In the genomic region with DNA sequence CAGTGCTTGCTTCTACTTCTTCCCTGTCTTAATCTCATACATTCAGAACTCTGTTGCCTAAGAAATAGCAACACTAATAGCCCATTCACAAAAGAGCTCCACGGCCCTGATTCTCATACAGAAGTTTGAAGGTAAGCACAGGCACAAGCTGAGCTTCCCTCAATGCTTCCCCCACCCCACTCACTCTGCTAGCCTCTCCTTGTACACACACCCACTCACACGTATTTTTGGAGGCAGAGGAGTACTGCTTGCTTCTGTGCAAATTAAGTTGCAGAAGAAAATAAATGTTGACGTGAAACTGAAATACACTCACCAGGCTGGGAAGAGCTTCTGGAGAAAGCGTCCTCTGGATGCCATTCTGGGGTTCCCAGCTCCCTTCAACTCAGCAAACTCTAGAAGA, we compare ENCODE assay signal across 21 mouse cellular contexts.
A peak's percentile ranks its signal among the peaks of the same experiment; 100 is the strongest.
DNase-seq lines count a peak whose midpoint lies in the region; ATAC-seq and TF ChIP-seq lines count a peak whose summit lies in the region.
"Had no signal": no experiment of that assay in that cellular context is flagged by ENCODE, and none has a peak within 500 bp of the region (broad histone marks: within the 10 kb centered on the region; RNA-seq: fewer than 3 reads in every experiment).

No protein-coding gene starts in this region.

- DNase-seq in left cerebral cortex, adult 11 months (ENCODE audit: low spot score), result peak; percentile 70
- no peak for DNase-seq in left cerebral cortex, postnatal 4 days
- peak; percentile 79 to 81 for DNase-seq in frontal cortex, adult 2 months (ENCODE audit: extremely low spot score in 1 of 2, low spot score in 1 of 2)
- DNase-seq in left cerebral cortex, adult 2 months (ENCODE audit: extremely low spot score in 1 of 2, low spot score in 2 of 2), result peak; percentile 43 to 46
- peak; percentile 49 to 68 for DNase-seq in right cerebral cortex, postnatal 10 days (ENCODE audit: low spot score in 2 of 2)
- DNase-seq in forebrain, postnatal 0 days, result no peak
- no peak for DNase-seq in ovary, adult 18-20 months (ENCODE audit: low spot score)
- DNase-seq in kidney, postnatal 4 days, result no peak
- DNase-seq: adrenal gland, postnatal 14 days; cerebellum, adult 8-10 months; gastrocnemius, postnatal 25 days; kidney, adult 2 months; kidney, postnatal 25 days; liver, embryonic 13.5 days; thymus, adult 2 months had no signal

- H3K36me3 ChIP-seq in forebrain, postnatal 0 days (ENCODE audit: insufficient read depth), result no peaks in the 10 kb centered on the region
- H3K36me3 ChIP-seq: embryonic facial prominence, embryonic 13.5 days; heart, embryonic 12.5 days; limb, embryonic 12.5 days; liver, embryonic 13.5 days; neural tube, embryonic 12.5 days had no signal

- peak overlapping the region; percentile 62; the same call in 1 of the 2 replicates for H3K27ac ChIP-seq in left cerebral cortex, adult 2 months
- H3K27ac ChIP-seq in forebrain, postnatal 0 days (ENCODE audit: low read depth, low read length), result no peak overlapping the region
- H3K27ac ChIP-seq: embryonic facial prominence, embryonic 13.5 days; limb, embryonic 12.5 days; liver, embryonic 13.5 days; neural tube, embryonic 12.5 days had no signal

- H3K9ac ChIP-seq in forebrain, postnatal 0 days, result no peak overlapping the region
- H3K9ac ChIP-seq: embryonic facial prominence, embryonic 13.5 days; heart, embryonic 12.5 days; limb, embryonic 12.5 days; liver, embryonic 13.5 days; neural tube, embryonic 12.5 days had no signal

- H3K27me3 ChIP-seq in forebrain, postnatal 0 days (ENCODE audit: insufficient read depth, low read length), result no peaks in the 10 kb centered on the region
- H3K27me3 ChIP-seq: embryonic facial prominence, embryonic 13.5 days; heart, embryonic 12.5 days; limb, embryonic 12.5 days; liver, embryonic 13.5 days; neural tube, embryonic 12.5 days had no signal

- no peaks in the 10 kb centered on the region for H3K9me3 ChIP-seq in forebrain, postnatal 0 days (ENCODE audit: low read length)
- H3K9me3 ChIP-seq: embryonic facial prominence, embryonic 13.5 days; heart, embryonic 12.5 days; limb, embryonic 12.5 days; liver, embryonic 13.5 days; neural tube, embryonic 12.5 days had no signal

- ATAC-seq in forebrain, postnatal 0 days, result no peak
- ATAC-seq: activated CD4-positive, CD25-positive, alpha-beta regulatory T cell, adult 4 months; forebrain, embryonic 16.5 days had no signal

- H3K4me3 ChIP-seq in left cerebral cortex, adult 2 months, result no peak overlapping the region
- H3K4me3 ChIP-seq in forebrain, postnatal 0 days (ENCODE audit: low read depth, low read length), result no peak overlapping the region
- H3K4me3 ChIP-seq: embryonic facial prominence, embryonic 13.5 days; heart, embryonic 12.5 days; limb, embryonic 12.5 days; liver, embryonic 13.5 days; neural tube, embryonic 12.5 days had no signal

- WGBS in forebrain, postnatal 0 days, result 58% methylated on average over 4 of the region's 4 CpGs

- H3K4me2 ChIP-seq in forebrain, postnatal 0 days (ENCODE audit: low read depth), result no peak overlapping the region
- H3K4me2 ChIP-seq: embryonic facial prominence, embryonic 13.5 days; heart, embryonic 12.5 days; limb, embryonic 12.5 days; liver, embryonic 13.5 days; neural tube, embryonic 12.5 days had no signal

- intact Hi-C loops in left cerebral cortex, postnatal 4 days (cut with DNase I), result no loop called here
- intact Hi-C loops in left cerebral cortex, adult 2 months (cut with DNase I), result loop anchor here (2.0 to 5.0 kb wide), 6 partner anchors 87 to 352 kb away; no protein-coding TSS in a partner anchor

- H3K4me1 ChIP-seq in forebrain, postnatal 0 days (ENCODE audit: insufficient read depth), result no peaks in the 10 kb centered on the region
- H3K4me1 ChIP-seq: embryonic facial prominence, embryonic 13.5 days; heart, embryonic 12.5 days; limb, embryonic 12.5 days; liver, embryonic 13.5 days; neural tube, embryonic 12.5 days had no signal

- no peak for TF ChIP-seq CTCF in left cerebral cortex, adult 2 months (IDR thresholded peaks at IDR 0.05)
- no peak for TF ChIP-seq CTCF in forebrain, postnatal 0 days (IDR thresholded peaks at IDR 0.05; ENCODE audit: low read depth)

Comparison
In these comparisons a context has a peak if more than half of its experiments do, and no peak if none do; other contexts are left out.
1. DNase-seq: peak in left cerebral cortex, adult 11 months (single experiment), frontal cortex, adult 2 months (2 of 2), left cerebral cortex, adult 2 months (2 of 2) and right cerebral cortex, postnatal 10 days (2 of 2); none in left cerebral cortex, postnatal 4 days (single experiment), forebrain, postnatal 0 days (single experiment), ovary, adult 18-20 months (single experiment) and kidney, postnatal 4 days (0 of 2).